ENCODE assay signal across 20 mouse cellular contexts in the genomic region with DNA sequence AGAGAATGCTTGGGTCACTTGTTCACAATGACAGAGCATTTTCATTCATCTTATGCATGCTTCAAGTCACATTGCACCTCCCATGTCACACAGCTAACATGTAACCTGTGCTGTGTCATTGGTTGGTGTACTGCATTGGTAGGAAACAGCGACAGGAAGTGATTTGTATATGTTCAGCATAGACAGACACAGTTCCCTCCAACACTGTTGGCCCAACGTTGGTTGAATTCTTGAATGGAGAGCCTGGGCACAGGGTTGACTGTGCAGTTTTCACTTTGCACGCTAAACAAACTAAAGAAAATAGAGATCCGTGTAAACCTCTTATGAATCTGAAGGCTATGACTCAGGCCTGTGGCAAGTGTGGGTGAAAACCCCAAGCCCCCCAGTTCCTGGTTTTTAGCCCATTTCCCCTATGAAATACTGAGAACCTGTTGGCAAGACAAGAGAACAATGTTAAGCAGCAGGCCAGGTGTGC. TPM values are rescaled to one million over a fixed set of nuclear protein-coding genes. Genes with fewer than 3 reads are reported as not detected.
A peak's percentile ranks its signal among the peaks of the same experiment; 100 is the strongest.
DNase-seq lines count a peak whose midpoint lies in the region; ATAC-seq lines count a peak whose summit lies in the region.
"Had no signal": no experiment of that assay in that cellular context is flagged by ENCODE, and none has a peak within 500 bp of the region (broad histone marks: within the 10 kb centered on the region; RNA-seq: fewer than 3 reads in every experiment).

No protein-coding gene starts in this region.

- H3K4me3 ChIP-seq in midbrain, embryonic 11.5 days (ENCODE audit: low read depth, low read length), result no peak overlapping the region
- no peak overlapping the region for H3K4me3 ChIP-seq in midbrain, embryonic 10.5 days
- peak overlapping the region; percentile 68 for H3K4me3 ChIP-seq in megakaryocyte, embryonic 14.5 days (replicated peaks)
- no peak overlapping the region for H3K4me3 ChIP-seq in forebrain, embryonic 13.5 days
- H3K4me3 ChIP-seq in hindbrain, embryonic 14.5 days (replicated peaks; ENCODE audit: low read length), result no peak overlapping the region
- H3K4me3 ChIP-seq: embryonic facial prominence, embryonic 13.5 days; heart, embryonic 13.5 days; hindbrain, embryonic 12.5 days; intestine, embryonic 15.5 days had no signal

- no peak overlapping the region for H3K4me2 ChIP-seq in midbrain, embryonic 11.5 days
- no peak overlapping the region for H3K4me2 ChIP-seq in forebrain, embryonic 13.5 days
- H3K4me2 ChIP-seq in hindbrain, embryonic 14.5 days (replicated peaks), result no peak overlapping the region
- H3K4me2 ChIP-seq: embryonic facial prominence, embryonic 13.5 days; heart, embryonic 13.5 days; hindbrain, embryonic 12.5 days; intestine, embryonic 15.5 days had no signal

- H3K9me3 ChIP-seq in midbrain, embryonic 11.5 days (ENCODE audit: control insufficient read depth, low read length), result no peaks in the 10 kb centered on the region
- H3K9me3 ChIP-seq in midbrain, embryonic 10.5 days (replicated peaks), result no peaks in the 10 kb centered on the region
- H3K9me3 ChIP-seq in megakaryocyte, embryonic 14.5 days, result no peaks in the 10 kb centered on the region
- H3K9me3 ChIP-seq in forebrain, embryonic 13.5 days (replicated peaks), result no peaks in the 10 kb centered on the region
- H3K9me3 ChIP-seq in hindbrain, embryonic 14.5 days (ENCODE audit: control insufficient read depth, low read length), result no peaks in the 10 kb centered on the region
- H3K9me3 ChIP-seq: embryonic facial prominence, embryonic 13.5 days; heart, embryonic 13.5 days; hindbrain, embryonic 12.5 days; intestine, embryonic 15.5 days had no signal

- ATAC-seq in midbrain, embryonic 11.5 days (ENCODE audit: low FRiP score), result no peak
- peak; percentile 55 for ATAC-seq in common myeloid progenitor, adult 5-6 weeks (replicated peaks; ENCODE audit: low read depth, poor library complexity, severe bottlenecking)
- ATAC-seq in forebrain, embryonic 13.5 days, result no peak
- no peak for ATAC-seq in hindbrain, embryonic 14.5 days (ENCODE audit: low FRiP score)
- ATAC-seq: CD4-positive, CD25-positive, alpha-beta regulatory T cell, adult 4 months; forebrain, embryonic 16.5 days; intestine, embryonic 15.5 days had no signal

- WGBS in midbrain, embryonic 11.5 days, result 91% methylated on average over 4 of the region's 4 CpGs
- WGBS in midbrain, embryonic 10.5 days, result 94% methylated on average over 4 of the region's 4 CpGs
- WGBS in forebrain, embryonic 13.5 days, result 89% methylated on average over 4 of the region's 4 CpGs
- 94% methylated on average over 4 of the region's 4 CpGs for WGBS in hindbrain, embryonic 14.5 days

- H3K27me3 ChIP-seq in midbrain, embryonic 11.5 days (ENCODE audit: control insufficient read depth, insufficient read depth, low read length), result no peaks in the 10 kb centered on the region
- no peaks in the 10 kb centered on the region for H3K27me3 ChIP-seq in midbrain, embryonic 10.5 days (ENCODE audit: low read depth, poor library complexity, severe bottlenecking)
- H3K27me3 ChIP-seq in megakaryocyte, embryonic 14.5 days (replicated peaks), result peaks cover 35% of the 10 kb centered on the region
- peaks cover 12% of the 10 kb centered on the region for H3K27me3 ChIP-seq in forebrain, embryonic 13.5 days
- no peaks in the 10 kb centered on the region for H3K27me3 ChIP-seq in hindbrain, embryonic 14.5 days (ENCODE audit: control insufficient read depth, insufficient read depth, low read length)
- H3K27me3 ChIP-seq: embryonic facial prominence, embryonic 13.5 days; heart, embryonic 13.5 days; hindbrain, embryonic 12.5 days; intestine, embryonic 15.5 days had no signal

- H3K9ac ChIP-seq in midbrain, embryonic 11.5 days (ENCODE audit: low read length), result no peak overlapping the region
- H3K9ac ChIP-seq in forebrain, embryonic 13.5 days, result no peak overlapping the region
- no peak overlapping the region for H3K9ac ChIP-seq in hindbrain, embryonic 14.5 days
- H3K9ac ChIP-seq: embryonic facial prominence, embryonic 13.5 days; heart, embryonic 13.5 days; hindbrain, embryonic 12.5 days; intestine, embryonic 15.5 days had no signal

- no peaks in the 10 kb centered on the region for H3K36me3 ChIP-seq in midbrain, embryonic 11.5 days (ENCODE audit: control insufficient read depth, insufficient read depth, low read length)
- H3K36me3 ChIP-seq in midbrain, embryonic 10.5 days, result no peaks in the 10 kb centered on the region
- H3K36me3 ChIP-seq in megakaryocyte, embryonic 14.5 days (replicated peaks; ENCODE audit: low read length), result no peaks in the 10 kb centered on the region
- no peaks in the 10 kb centered on the region for H3K36me3 ChIP-seq in forebrain, embryonic 13.5 days (ENCODE audit: poor library complexity, severe bottlenecking)
- H3K36me3 ChIP-seq in hindbrain, embryonic 14.5 days (replicated peaks; ENCODE audit: control insufficient read depth, insufficient read depth), result no peaks in the 10 kb centered on the region
- H3K36me3 ChIP-seq: embryonic facial prominence, embryonic 13.5 days; heart, embryonic 13.5 days; hindbrain, embryonic 12.5 days; intestine, embryonic 15.5 days had no signal

- no peaks in the 10 kb centered on the region for H3K4me1 ChIP-seq in midbrain, embryonic 11.5 days (ENCODE audit: control insufficient read depth, insufficient read depth, low read length)
- H3K4me1 ChIP-seq in midbrain, embryonic 10.5 days, result peaks cover 15% of the 10 kb centered on the region
- H3K4me1 ChIP-seq in megakaryocyte, embryonic 14.5 days, result peaks cover 23% of the 10 kb centered on the region
- peaks cover 19% of the 10 kb centered on the region for H3K4me1 ChIP-seq in forebrain, embryonic 13.5 days
- no peaks in the 10 kb centered on the region for H3K4me1 ChIP-seq in hindbrain, embryonic 14.5 days (replicated peaks; ENCODE audit: control insufficient read depth, insufficient read depth, low read length)
- H3K4me1 ChIP-seq: intestine, embryonic 15.5 days had no signal

- H3K27ac ChIP-seq in midbrain, embryonic 11.5 days (ENCODE audit: low read depth, low read length), result no peak overlapping the region
- no peak overlapping the region for H3K27ac ChIP-seq in midbrain, embryonic 10.5 days (replicated peaks)
- no peak overlapping the region for H3K27ac ChIP-seq in forebrain, embryonic 13.5 days
- H3K27ac ChIP-seq in hindbrain, embryonic 14.5 days, result no peak overlapping the region
- H3K27ac ChIP-seq: embryonic facial prominence, embryonic 13.5 days; heart, embryonic 13.5 days; hindbrain, embryonic 12.5 days; intestine, embryonic 15.5 days had no signal

- DNase-seq in midbrain, embryonic 11.5 days (ENCODE audit: low spot score, missing footprints), result peak; percentile 45
- DNase-seq in midbrain, embryonic 10.5 days (ENCODE audit: low spot score), result no peak
- no peak for DNase-seq in thymus, postnatal 0 days (ENCODE audit: low spot score)
- no peak for DNase-seq in lung, postnatal 4 days
- no peak for DNase-seq in hindbrain, embryonic 14.5 days (ENCODE audit: low spot score)
- DNase-seq: adrenal gland, postnatal 10 days; cerebellum, adult 11-12 months; cerebellum, postnatal 25 days; gastrocnemius, postnatal 14 days; heart, postnatal 36 days had no signal

RNA-seq across cellular contexts. Expression of gene Mgll, which starts 10.0 kb away (rescaled TPM):
- 1.7 and 2.8 TPM in 2 replicates for polyA plus RNA-seq in midbrain, embryonic 11.5 days (2014; fragmentation: Nextera tagmentation; extraction: Ambion mirVana)
- 3.9 and 4.1 TPM in 2 replicates for polyA plus RNA-seq in midbrain, embryonic 10.5 days (2016; fragmentation: Nextera tagmentation; extraction: Ambion mirVana)
- total RNA-seq in common myeloid progenitor, adult 5-6 weeks (2017), result 1.1 and 4.0 TPM in 2 replicates
- polyA plus RNA-seq in megakaryocyte, embryonic 14.5 days (2012; ENCODE audit: insufficient read depth, low replicate concordance), result 3.9 and 6.7 TPM in 2 replicates
- polyA plus RNA-seq in thymus, postnatal 0 days (2015; fragmentation: Nextera tagmentation; extraction: Ambion mirVana), result 49.5 and 52.6 TPM in 2 replicates
- polyA plus RNA-seq in forebrain, embryonic 13.5 days (2015; fragmentation: Nextera tagmentation; extraction: Ambion mirVana), result 9.0 and 11.2 TPM in 2 replicates
- polyA plus RNA-seq in hindbrain, embryonic 14.5 days (2014; fragmentation: Nextera tagmentation; extraction: Ambion mirVana), result 51.1 and 51.3 TPM in 2 replicates
- total RNA-seq: MEL had no signal
